ENCODE assay signal across 35 mouse cellular contexts in genomic region chr12:40099407-40099806, GRCm38 (mm10). TPM values are rescaled to one million over a fixed set of nuclear protein-coding genes. Genes with fewer than 3 reads are reported as not detected.
"Had no signal": no experiment of that assay in that cellular context is flagged by ENCODE, and none has a peak within 500 bp of the region (broad histone marks: within the 10 kb centered on the region; RNA-seq: fewer than 3 reads in every experiment).

No protein-coding gene starts in this region.

- H3K36me3 ChIP-seq: heart, embryonic 10.5 days; heart, embryonic 12.5 days; heart, embryonic 13.5 days; heart, embryonic 15.5 days; hindbrain, embryonic 10.5 days; hindbrain, embryonic 12.5 days; hindbrain, embryonic 13.5 days; hindbrain, embryonic 15.5 days; intestine, embryonic 15.5 days; kidney, embryonic 15.5 days had no signal

- H3K4me3 ChIP-seq: heart, embryonic 10.5 days; heart, embryonic 12.5 days; heart, embryonic 13.5 days; heart, embryonic 15.5 days; hindbrain, embryonic 10.5 days; hindbrain, embryonic 12.5 days; hindbrain, embryonic 13.5 days; hindbrain, embryonic 15.5 days; intestine, embryonic 15.5 days; kidney, embryonic 15.5 days; layer of hippocampus, adult 2 months; left cerebral cortex, adult 2 months had no signal

- ATAC-seq: hindbrain, embryonic 16.5 days; hindbrain, postnatal 0 days; inflammation-experienced regulatory T-cells, adult 6 months; intestine, embryonic 15.5 days; intestine, embryonic 16.5 days; intestine, postnatal 0 days had no signal

- H3K4me2 ChIP-seq: heart, embryonic 11.5 days; heart, embryonic 12.5 days; heart, embryonic 13.5 days; heart, embryonic 15.5 days; hindbrain, embryonic 12.5 days; hindbrain, embryonic 13.5 days; hindbrain, embryonic 14.5 days; hindbrain, embryonic 15.5 days; intestine, embryonic 15.5 days; kidney, embryonic 15.5 days had no signal

- H3K27me3 ChIP-seq: heart, embryonic 12.5 days; heart, embryonic 13.5 days; heart, embryonic 15.5 days; hindbrain, embryonic 12.5 days; hindbrain, embryonic 13.5 days; hindbrain, embryonic 15.5 days; intestine, embryonic 15.5 days; kidney, embryonic 15.5 days had no signal

- H3K9me3 ChIP-seq: heart, embryonic 10.5 days; heart, embryonic 12.5 days; heart, embryonic 13.5 days; heart, embryonic 15.5 days; hindbrain, embryonic 10.5 days; hindbrain, embryonic 12.5 days; hindbrain, embryonic 13.5 days; hindbrain, embryonic 15.5 days; intestine, embryonic 15.5 days; kidney, embryonic 15.5 days had no signal

- H3K27ac ChIP-seq: heart, embryonic 10.5 days; heart, embryonic 13.5 days; heart, embryonic 15.5 days; hindbrain, embryonic 10.5 days; hindbrain, embryonic 12.5 days; hindbrain, embryonic 13.5 days; hindbrain, embryonic 14.5 days; hindbrain, embryonic 15.5 days; hindbrain, postnatal 0 days; intestine, embryonic 15.5 days; kidney, embryonic 15.5 days; kidney, postnatal 0 days; layer of hippocampus, adult 2 months; left cerebral cortex, adult 2 months had no signal

- H3K4me1 ChIP-seq: heart, embryonic 10.5 days; heart, embryonic 12.5 days; heart, embryonic 13.5 days; heart, embryonic 15.5 days; hindbrain, embryonic 10.5 days; hindbrain, embryonic 12.5 days; hindbrain, embryonic 13.5 days; hindbrain, embryonic 15.5 days; intestine, embryonic 15.5 days; kidney, embryonic 15.5 days had no signal

- DNase-seq: heart, postnatal 14 days; heart, postnatal 36 days; heart, postnatal 4 days; kidney, adult 11 months; kidney, adult 18-20 months; kidney, adult 2 months; kidney, adult 8-10 months; kidney, adult 9 months; kidney, postnatal 10 days; kidney, postnatal 14 days; kidney, postnatal 25 days; kidney, postnatal 36 days; kidney, postnatal 4 days; layer of hippocampus, adult 9-11 months; layer of hippocampus, postnatal 36 days had no signal

- H3K9ac ChIP-seq: heart, embryonic 12.5 days; heart, embryonic 13.5 days; heart, embryonic 15.5 days; hindbrain, embryonic 12.5 days; hindbrain, embryonic 13.5 days; hindbrain, embryonic 14.5 days; hindbrain, embryonic 15.5 days; intestine, embryonic 15.5 days; kidney, embryonic 15.5 days had no signal

RNA-seq across cellular contexts. Expression of gene Scin, which starts 34.6 kb away (rescaled TPM):
- total RNA-seq: hindbrain, postnatal 0 days; left cerebral cortex, adult 2 months had no signal
- polyA plus RNA-seq: hindbrain, embryonic 14.5 days; hindbrain, embryonic 16.5 days had no signal
